Mouse (Mus musculus): ENCODE measurements around the gene Asic2.

DNA sequence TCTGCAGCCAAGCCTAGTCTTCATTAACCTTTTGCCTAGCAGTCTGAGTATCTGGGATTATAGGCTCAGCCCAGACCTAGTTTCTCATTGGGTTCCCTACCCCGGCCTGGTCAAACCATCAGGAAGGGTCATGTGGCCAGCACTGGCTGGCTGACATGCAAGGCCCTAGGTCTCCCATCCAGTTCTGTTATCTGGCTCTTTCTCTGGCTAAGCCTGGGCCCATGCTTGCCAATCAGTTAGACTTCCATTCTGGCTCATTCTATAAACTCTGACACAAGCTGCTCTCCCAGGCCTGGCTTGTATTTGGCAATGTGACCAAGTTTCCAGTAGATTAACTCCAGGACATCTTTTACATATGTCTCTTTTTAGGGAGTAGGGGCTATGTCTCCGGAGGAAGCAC lies 187.7 kb downstream of the Asic2 start:
- TF ChIP-seq CTCF (IDR thresholded peaks at IDR 0.05; ENCODE audit: low read depth) (no peak), EP300 (IDR thresholded peaks at IDR 0.05; ENCODE audit: low read depth) (no peak)
